Mouse (Mus musculus): ENCODE measurements around the gene Cdcp2.
"Not testable (repeated sequence)": the region's sequence is repeated elsewhere in the genome, so short reads cannot be mapped to it uniquely, and the experiment has no call there.

The Cdcp2 gene

GRCm38 (mm10) chr4:107094484-107095187 lies 2.1 kb upstream of the Cdcp2 start:
- no peak for DNase-seq

DNA sequence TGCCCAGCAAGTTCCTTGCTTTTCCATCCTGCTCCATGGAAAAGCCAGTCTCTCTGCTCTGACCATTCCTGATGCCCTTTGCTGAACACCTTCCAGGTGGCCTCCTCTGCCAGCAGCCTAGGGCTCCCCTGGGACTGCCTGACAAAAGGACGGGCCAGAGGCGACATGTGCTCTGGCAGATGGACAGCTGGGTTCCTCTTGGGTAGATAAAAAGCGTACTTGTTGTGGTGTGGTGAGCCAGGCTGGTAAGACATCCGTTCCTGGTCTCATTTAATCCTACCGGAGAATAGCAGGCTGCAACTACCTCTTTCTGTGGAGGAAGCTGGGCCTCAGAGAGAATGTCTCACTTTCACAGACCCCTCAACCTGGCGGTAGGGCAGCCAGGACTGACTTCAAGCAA lies 648 bp upstream of the Cdcp2 start:
- no peak for DNase-seq

GRCm38 (mm10) chr4:107097871-107098270 lies 1.2 kb downstream of the Cdcp2 start:
- DNase-seq, result no peak

- DNase-seq, result no peak
These were observed 1.7 kb downstream of the Cdcp2 start for GRCm38 (mm10) chr4:107098375-107098774.

DNA sequence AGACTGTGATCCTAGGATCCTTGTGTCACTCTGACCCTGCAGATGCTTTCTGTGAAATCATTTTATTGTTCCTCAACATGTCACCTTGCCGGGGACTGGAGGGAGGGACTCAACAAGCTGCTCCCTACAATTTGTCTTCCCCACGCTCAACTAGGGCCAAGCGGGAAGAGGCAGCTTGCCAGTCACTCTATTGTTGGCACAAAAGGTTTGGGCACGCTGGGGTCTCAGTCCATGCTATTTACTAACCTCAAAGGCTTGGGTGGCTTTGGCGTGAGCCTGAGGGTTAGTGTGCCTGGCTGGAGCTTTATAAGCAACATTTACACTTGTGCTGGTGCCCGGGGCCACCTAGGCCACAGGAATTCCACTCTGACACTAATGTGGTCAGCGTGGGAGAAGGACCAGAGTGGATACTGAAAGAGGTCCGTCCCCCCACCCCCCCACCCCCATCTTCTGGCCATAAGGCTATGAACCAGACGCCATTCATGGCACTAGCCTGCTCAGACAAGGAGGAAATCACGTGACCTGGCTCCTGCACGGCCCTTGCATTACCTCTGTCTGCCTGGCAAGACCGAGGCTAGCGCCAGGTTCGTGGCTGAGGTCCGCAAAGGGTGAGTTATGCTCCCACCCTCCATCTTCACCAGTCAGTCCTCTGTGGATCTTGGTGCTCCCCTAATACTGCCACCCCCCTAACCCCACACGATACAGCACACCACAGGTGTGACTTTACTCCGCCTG lies 2.3 kb downstream of the Cdcp2 start:
- no peak for DNase-seq

- no peak for DNase-seq
These were observed 5.5 kb downstream of the Cdcp2 start for GRCm38 (mm10) chr4:107102220-107102619.

DNA sequence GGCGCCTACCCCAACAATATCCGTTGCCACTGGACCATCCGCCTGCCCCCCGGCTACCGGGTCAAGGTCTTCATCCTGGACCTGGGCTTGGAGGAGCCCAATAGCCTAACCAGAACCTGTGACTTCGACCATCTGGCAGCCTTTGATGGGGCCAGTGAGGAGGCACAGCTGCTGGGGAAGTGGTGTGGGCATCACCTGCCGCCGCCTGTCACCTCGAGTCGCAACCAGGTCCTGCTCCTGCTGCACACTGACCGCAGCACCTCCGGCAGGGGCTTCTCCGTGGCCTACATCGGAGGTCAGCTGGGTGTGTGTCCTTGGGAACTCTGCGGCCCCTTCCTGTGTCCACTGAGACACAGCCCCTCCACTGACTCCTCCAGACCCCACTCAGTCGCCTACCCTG lies 10.1 kb downstream of the Cdcp2 start:
- no peak for DNase-seq

DNA sequence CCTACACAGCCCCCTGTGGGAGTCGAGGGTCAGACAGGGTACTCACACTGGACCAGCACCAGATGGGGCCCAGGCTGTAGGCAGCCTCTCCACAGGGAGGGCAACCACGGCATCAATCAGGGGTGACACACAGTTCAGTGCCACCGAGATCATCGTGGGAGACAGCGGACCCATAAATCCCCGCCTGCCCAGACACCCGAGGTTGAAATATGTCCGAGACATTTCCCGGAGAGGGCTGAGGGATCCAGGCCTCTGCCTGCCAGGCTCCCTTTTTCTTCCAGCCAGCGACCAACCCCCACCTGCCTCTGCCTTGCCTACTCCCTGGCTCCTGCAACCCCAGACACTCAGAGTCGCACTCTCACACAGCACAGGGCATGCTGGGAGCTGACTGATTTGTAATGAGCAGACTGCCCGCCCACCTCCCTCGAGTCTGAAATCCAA lies 11.6 kb downstream of the Cdcp2 start:
- peak; percentile 58 for DNase-seq

DNA sequence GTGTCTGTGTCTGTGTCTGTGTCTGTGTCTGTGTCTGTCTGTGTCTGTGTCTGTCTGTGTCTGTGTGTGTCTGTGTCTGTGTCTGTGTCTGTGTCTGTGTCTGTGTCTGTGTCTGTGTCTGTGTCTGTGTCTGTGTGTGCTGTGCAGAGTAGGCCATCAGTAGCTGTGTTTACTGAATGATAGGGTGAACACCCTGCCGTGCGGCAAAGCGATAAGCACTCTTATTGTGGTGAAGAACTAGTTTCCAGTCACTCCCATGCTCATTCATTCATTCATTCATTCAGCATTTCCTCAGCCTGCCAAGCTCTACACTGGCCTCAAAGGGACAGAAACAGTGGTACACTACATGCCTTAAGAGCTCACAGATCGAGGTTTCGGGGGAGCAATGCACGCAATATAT lies 12.5 kb downstream of the Cdcp2 start:
- not testable (repeated sequence) for DNase-seq

DNA sequence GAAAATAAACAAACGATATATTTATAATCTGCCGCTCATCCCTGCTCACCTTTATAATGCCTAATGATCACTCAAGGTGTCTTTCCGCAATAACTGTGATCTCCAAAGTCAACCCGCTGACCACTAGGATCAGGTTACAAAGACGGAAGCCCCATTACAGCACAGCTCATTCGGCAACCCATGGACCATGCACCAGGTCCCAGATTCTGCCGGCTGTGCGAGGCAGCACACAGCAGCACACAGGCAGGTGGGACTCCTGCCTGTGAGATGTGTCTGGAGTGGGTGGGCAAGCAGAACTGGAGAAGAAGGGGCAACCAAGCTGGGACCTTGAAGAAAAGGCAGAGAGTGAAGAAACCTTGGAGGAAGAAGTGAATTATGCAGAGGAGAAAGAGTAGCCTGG lies 17.6 kb downstream of the Cdcp2 start:
- DNase-seq, result no peak

DNA sequence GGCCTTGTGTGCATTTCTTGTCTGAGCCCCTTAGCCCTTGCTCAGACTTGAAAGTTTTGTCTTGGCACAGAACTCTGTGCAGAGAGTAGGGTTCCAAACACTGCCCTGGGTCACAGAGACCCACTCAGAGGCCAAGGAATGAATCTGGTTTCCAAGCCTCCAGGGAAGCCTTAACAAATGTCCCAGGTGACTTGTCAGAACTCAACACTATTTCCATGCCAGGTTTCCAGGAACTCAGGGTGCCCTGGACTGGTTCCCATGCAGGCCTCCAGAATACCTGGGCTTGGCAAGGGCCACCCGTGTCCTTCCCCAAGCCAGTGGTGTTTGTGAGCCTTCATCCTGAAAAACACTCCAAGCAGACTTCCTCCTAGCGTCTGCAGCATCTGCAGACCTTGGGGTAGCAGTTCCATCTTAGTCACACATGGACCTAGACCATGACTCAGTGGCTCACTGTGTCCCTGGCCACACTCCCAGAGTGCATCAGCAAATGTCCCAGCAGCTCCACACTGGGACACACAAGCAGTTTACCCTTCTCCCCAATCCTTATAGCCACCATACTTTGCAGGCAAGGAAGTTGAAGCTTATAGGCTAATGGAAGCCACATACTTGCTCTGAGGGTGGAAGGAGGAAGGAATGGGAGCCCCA lies 21.2 kb downstream of the Cdcp2 start:
- no peak for DNase-seq

DNA sequence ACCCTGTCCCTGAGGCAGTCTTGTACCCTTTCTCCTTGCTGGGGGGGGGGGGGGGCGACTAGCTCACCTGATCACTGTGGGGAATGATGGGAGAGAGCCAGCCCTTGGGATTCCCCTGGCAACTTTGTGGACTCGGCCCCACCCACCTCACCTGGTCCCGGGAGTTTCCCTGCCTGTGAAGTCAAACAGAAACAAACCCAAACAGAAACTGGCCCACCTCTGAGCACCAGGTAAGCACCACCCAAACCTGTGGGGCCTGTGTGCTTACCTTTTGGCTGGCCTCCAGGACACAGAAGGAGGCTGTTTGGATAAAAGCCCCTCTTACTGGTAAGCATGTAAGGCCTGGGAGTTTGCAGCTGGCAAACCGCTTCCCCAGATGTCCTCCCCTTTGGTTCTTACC lies 22.4 kb downstream of the Cdcp2 start:
- DNase-seq, result no peak

DNA sequence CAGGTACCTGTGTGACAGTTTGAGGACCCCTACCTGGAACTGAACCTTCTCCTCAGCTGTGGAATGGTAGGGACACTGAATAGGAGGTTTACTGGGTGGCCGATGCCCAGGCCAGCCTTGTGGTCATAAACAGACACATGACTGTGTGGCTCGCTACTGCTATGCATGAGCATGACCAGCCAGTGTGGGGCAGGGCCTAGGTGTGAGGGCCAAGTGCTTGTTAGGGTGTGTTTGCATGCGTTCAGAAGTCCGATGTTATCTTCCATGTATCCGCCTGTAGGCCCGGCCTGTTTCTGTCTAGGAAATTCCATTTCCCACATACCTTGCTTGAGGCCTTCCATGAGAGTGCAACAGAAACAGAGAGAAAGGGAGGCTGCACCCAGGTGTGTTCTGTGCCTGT lies 24.0 kb downstream of the Cdcp2 start:
- no peak for DNase-seq

- DNase-seq, result no peak
These were observed 24.7 kb downstream of the Cdcp2 start for GRCm38 (mm10) chr4:107121165-107121943.

GRCm38 (mm10) chr4:107124376-107124775 lies 27.7 kb downstream of the Cdcp2 start:
- peak; percentile 49 for DNase-seq

GRCm38 (mm10) chr4:107125101-107125500 lies 28.4 kb downstream of the Cdcp2 start:
- no peak for DNase-seq

DNA sequence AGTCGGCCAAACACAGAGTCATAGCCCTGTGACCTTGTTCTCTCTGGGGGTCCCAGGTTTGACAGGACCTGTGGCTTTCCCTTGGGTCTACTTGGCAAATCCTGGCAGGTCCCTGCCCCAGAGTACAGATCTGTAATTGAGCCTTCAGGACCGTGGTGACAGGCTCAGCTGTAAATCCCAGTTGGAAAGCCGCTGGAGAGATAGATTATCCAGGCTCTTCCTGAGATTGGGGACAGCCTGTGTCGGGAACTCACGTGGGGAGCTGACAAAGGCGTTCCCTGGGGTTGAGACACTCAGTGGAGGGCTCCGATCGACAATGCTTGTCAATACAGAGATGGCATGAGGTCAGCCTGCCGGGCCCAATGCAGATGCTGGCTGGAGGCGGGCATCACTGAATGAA lies 29.7 kb downstream of the Cdcp2 start:
- no peak for DNase-seq

- DNase-seq, result no peak
These were observed 30.3 kb downstream of the Cdcp2 start for GRCm38 (mm10) chr4:107126891-107127524.

GRCm38 (mm10) chr4:107127901-107128669 lies 31.4 kb downstream of the Cdcp2 start:
- DNase-seq, result no peak

DNA sequence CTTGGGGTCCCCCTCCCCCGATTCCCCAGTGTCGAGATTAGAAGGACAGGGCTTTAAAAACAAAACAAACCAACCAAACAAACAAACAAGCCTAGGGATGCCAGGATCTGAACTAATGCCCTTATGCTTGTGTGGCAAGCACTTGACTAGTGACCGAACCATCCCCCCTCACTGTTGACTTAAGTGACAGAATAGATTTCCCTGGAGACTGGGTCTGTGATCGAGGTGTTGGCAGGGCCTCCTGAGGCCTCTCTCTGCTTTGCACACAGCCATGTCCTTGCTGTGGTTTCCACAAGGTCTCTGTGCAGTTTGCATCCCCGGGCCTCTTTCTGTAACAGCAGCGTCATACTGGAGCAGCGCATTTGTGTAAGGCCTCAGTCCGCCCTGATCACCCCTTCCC lies 32.7 kb downstream of the Cdcp2 start:
- DNase-seq, result no peak

DNA sequence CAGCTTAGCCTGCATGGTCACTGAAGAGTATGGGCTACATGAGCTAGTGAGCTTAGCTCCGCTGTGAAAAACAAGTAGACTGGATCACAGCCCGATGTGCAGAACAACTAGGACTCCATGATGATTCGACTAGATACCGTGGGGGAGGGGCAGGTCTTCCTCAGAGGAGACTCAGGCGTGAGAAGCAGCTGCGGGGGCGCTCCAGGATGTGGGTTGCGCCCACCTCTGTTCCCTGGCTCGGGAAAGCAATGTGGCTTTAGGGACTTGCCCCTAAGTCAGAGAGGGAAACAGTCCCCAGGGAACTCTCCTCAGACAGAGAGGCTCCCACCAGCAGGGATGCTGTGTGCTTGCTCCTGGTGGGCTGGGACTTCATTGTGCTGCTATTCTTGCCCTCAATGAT lies 33.8 kb downstream of the Cdcp2 start:
- peak; percentile 48 for DNase-seq

DNA sequence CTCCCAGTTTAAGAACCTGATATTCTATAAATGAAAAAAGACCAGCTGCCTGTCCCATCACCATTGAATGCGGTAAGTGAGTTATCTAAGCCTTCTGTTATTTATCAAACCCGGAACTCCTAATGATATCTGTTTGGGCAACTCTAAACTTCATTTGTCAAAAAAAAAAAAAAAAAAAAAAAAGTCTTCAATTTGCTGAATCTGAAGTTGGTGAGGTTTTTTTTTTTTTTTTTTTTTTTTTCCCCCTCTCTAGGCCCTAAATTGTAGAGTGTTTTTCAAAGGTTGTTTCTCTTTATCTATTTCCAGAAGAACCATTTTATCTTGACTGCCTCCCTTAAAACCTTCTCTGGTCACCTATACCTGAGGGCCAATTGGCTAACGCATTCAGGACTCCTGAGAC lies 38.2 kb downstream of the Cdcp2 start:
- no peak for DNase-seq
